Mouse (Mus musculus) spleen, adult 2 months (tissue): ENCODE measurements around the gene Ulk4. TPM values are rescaled to one million over a fixed set of nuclear protein-coding genes. Genes with fewer than 3 reads are reported as not detected.
"Not testable (repeated sequence)": the region's sequence is repeated elsewhere in the genome, so short reads cannot be mapped to it uniquely, and the experiment has no call there.

Experiments
- DNase-seq, 2 experiments: peaks; one replicate each; pipeline versions ENCODE4 v3.0.0 to v3.0.0-alpha.2; 2012 to 2021; ENCODE audit warnings: low spot score in 2 of 2, low read depth in 1 of 2
- H3K27ac ChIP-seq: fragments of 200-500 bp; 2 replicates; pipeline ENCODE4 v1.5.1; 2012; ENCODE audit warnings: low read length, inconsistent platforms; ENCODE audit not compliant: insufficient read depth
- H3K27me3 ChIP-seq: fragments of 200-500 bp; 2 replicates; pipeline ENCODE4 v1.6.1; 2012; ENCODE audit warnings: mild to moderate bottlenecking, moderate library complexity, low read length, inconsistent platforms; ENCODE audit not compliant: control insufficient read depth, insufficient read depth
- H3K36me3 ChIP-seq: fragments of 200-500 bp; 2 replicates; pipeline ENCODE4 v1.6.1; 2012; ENCODE audit warnings: mild to moderate bottlenecking, low read length, inconsistent platforms; ENCODE audit not compliant: control insufficient read depth, insufficient read depth
- H3K4me1 ChIP-seq: fragments of 200-500 bp; 2 replicates; pipeline ENCODE4 v1.6.1; 2011; ENCODE audit warnings: inconsistent platforms; ENCODE audit not compliant: control insufficient read depth, insufficient read depth, insufficient read length
- H3K4me3 ChIP-seq: fragments of 200-500 bp; 2 replicates; pipeline ENCODE4 v1.5.1; 2011; ENCODE audit warnings: mild to moderate bottlenecking, inconsistent platforms; ENCODE audit not compliant: insufficient read depth, insufficient read length; ENCODE audit errors: extremely low read depth
- CTCF ChIP-seq: fragments of 200-500 bp; IDR thresholded peaks from 2 replicates; pipeline ENCODE4 v1.5.1; 2011; ENCODE audit warnings: mild to moderate bottlenecking, inconsistent platforms; ENCODE audit not compliant: insufficient read depth, insufficient read length, insufficient replicate concordance; ENCODE audit errors: extremely low read depth
- POLR2A ChIP-seq: fragments of 200-500 bp; IDR thresholded peaks from 2 replicates; pipeline ENCODE4 v1.6.1; 2011; ENCODE audit warnings: low read depth, low read length, inconsistent platforms
- WGBS: fragments of 180-500 bp; shearing (Covaris S2); methylation state at CpG from one replicate; pipeline ENCODE4 v1.1.7; 2018; 5-methylcytosine and 5-hydroxymethylcytosine counted together
- polyA plus RNA-seq: library from polyadenylated mRNA; depleted of rRNA; stranded (reverse); fragments of >200 nt; gene quantifications from 2 replicates; pipeline ENCODE4 v1.2.3, GENCODE M21; 2012

Ulk4 gene
- polyA plus RNA-seq, 1 experiment, result 0.39 TPM

GRCm38 (mm10) chr9:121241366-121241765, 35.6 kb downstream of the Ulk4 start:
- Histone ChIP-seq H3K4me1 (no peaks in the 10 kb centered on the region), H3K27me3 (no peaks in the 10 kb centered on the region), H3K36me3 (no peaks in the 10 kb centered on the region), H3K4me3 (no peak overlapping the region), H3K27ac (no peak overlapping the region)
- 80% methylated on average over 8 of the region's 8 CpGs for WGBS
- no peak for DNase-seq
- TF ChIP-seq CTCF (no peak), POLR2A (no peak)

- DNase-seq, result peak in 1 of 2 experiments; percentile 25
- WGBS, result 48% methylated on average over 5 of the region's 5 CpGs
Measured at GRCm38 (mm10) chr9:121240242-121240641, 36.8 kb downstream of the Ulk4 start.

GRCm38 (mm10) chr9:121239571-121239970, 37.4 kb downstream of the Ulk4 start:
- WGBS, result 80% methylated on average over 6 of the region's 6 CpGs
- no peaks in the 10 kb centered on the region for H3K36me3 ChIP-seq
- DNase-seq, result no peak
- H3K4me1 ChIP-seq, result no peaks in the 10 kb centered on the region
- H3K4me3 ChIP-seq, result no peak overlapping the region
- no peaks in the 10 kb centered on the region for H3K27me3 ChIP-seq
- TF ChIP-seq CTCF, result no peak
- TF ChIP-seq POLR2A, result no peak
- H3K27ac ChIP-seq, result no peak overlapping the region

More at GRCm38 (mm10) chr9:121240242-121240641, 36.8 kb downstream of the Ulk4 start:
- not testable (repeated sequence) for H3K4me1 ChIP-seq, H3K27me3 ChIP-seq, H3K27ac ChIP-seq, H3K36me3 ChIP-seq, H3K4me3 ChIP-seq
- TF ChIP-seq CTCF, result peak; percentile 49; the same call in 1 of the 2 replicates

GRCm38 (mm10) chr9:121218636-121219035, 58.4 kb downstream of the Ulk4 start:
- WGBS, result 90% methylated on average over 11 of the region's 11 CpGs
- Histone ChIP-seq H3K36me3 (no peaks in the 10 kb centered on the region), H3K4me3 (no peak overlapping the region)

GRCm38 (mm10) chr9:121218230-121218629, 58.8 kb downstream of the Ulk4 start:
- Histone ChIP-seq H3K4me1 (no peaks in the 10 kb centered on the region), H3K36me3 (no peaks in the 10 kb centered on the region), H3K27ac (no peak overlapping the region), H3K27me3 (no peaks in the 10 kb centered on the region), H3K4me3 (no peak overlapping the region)
- WGBS, result 80% methylated on average over 10 of the region's 10 CpGs
- DNase-seq, result no peak
- TF ChIP-seq POLR2A, result no peak
- TF ChIP-seq CTCF, result no peak

More at GRCm38 (mm10) chr9:121218636-121219035, 58.4 kb downstream of the Ulk4 start:
- H3K27ac ChIP-seq, result no peak overlapping the region
- H3K27me3 ChIP-seq, result no peaks in the 10 kb centered on the region
- no peak for DNase-seq
- H3K4me1 ChIP-seq, result no peaks in the 10 kb centered on the region
- TF ChIP-seq POLR2A, result no peak
- TF ChIP-seq CTCF, result no peak

GRCm38 (mm10) chr9:121217742-121218141, 59.3 kb downstream of the Ulk4 start:
- H3K27me3 ChIP-seq, result no peaks in the 10 kb centered on the region
- TF ChIP-seq POLR2A (no peak), CTCF (no peak)
- no peaks in the 10 kb centered on the region for H3K4me1 ChIP-seq
- no peak overlapping the region for H3K27ac ChIP-seq
- no peaks in the 10 kb centered on the region for H3K36me3 ChIP-seq
- 81% methylated on average over 10 of the region's 10 CpGs for WGBS
- no peak overlapping the region for H3K4me3 ChIP-seq
- no peak for DNase-seq

- Histone ChIP-seq H3K27ac (no peak overlapping the region), H3K27me3 (no peaks in the 10 kb centered on the region), H3K4me3 (no peak overlapping the region), H3K36me3 (no peaks in the 10 kb centered on the region), H3K4me1 (no peaks in the 10 kb centered on the region)
- TF ChIP-seq CTCF (no peak), POLR2A (no peak)
- DNase-seq, result no peak
- 85% methylated on average over 20 of the region's 20 CpGs for WGBS
Measured at GRCm38 (mm10) chr9:121216536-121217320, 60.3 kb downstream of the Ulk4 start.
